Mouse (Mus musculus) heart, postnatal 4 days (tissue): Measurements from ENCODE around the gene Ccdc186. TPM values are rescaled to one million over a fixed set of nuclear protein-coding genes. Genes with fewer than 3 reads are reported as not detected.

Source experiments
- DNase-seq: peaks from one replicate; pipeline ENCODE4 v3.0.0; 2021
- total RNA-seq, 2 experiments: library from RNA; stranded (reverse); gene quantifications; 2 replicates each; pipeline ENCODE4 v1.2.3; 2021

The Ccdc186 gene
- total RNA-seq, 2 experiments from 2014 or later: 22.8 to 26.6 TPM

DNA sequence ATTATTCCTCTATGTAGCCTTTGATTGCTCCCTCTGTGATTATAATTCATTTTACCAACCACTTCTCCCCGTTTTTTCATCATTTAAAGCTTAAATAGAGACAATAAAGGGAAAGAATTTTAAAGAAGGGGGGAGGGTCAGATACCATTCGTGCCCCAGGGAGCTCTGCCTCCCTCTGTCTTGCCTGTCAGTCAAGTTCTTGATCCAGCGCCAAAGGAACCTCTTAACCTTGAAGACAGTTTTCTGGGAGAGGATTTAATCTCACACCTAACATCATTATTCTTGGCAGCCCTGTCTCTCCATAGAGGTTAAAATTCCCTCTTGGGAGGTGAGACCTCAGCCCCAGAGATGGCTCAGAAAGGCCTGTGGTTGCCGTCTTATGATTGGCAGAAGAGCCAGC, 71.3 kb downstream of the Ccdc186 start:
- DNase-seq: no peak

DNA sequence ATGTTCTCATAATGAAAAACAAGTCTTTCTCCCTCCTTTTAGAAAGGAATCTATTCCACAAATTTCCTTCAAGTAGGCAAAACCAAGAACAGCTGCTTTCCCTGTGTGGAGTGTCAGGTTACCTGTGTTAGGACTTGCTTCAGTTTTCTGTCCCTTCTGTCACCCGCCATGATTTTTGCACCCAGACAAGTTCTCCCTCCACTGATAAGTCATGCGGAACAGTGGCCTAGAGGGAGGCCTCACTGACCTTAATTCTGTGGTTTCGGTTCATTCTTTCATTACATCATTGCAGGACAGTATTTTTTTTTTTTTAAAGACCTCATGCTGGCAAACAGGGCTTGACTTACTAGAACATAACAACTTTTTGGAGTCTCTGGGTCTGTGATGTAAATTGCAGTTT, 72.6 kb downstream of the Ccdc186 start:
- no peak for DNase-seq

DNA sequence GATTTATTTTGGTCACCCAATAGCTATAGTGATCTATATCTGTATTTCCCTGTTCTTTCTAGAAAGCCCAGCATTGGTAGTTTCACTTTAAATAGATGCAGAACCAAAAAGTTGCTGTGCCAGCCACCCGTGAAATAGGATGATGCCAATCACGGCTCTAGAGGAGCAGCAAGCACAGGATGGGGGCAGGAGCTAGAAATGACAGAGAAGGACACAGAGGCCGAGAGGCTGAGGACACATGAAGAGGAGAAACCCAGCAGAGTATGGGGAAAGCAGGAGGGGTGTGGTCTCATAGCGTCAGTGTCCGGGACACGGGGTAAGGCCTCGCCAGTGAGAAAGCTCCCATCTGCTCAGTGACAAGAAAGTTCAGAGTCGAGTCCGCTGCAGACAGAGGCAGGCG, 74.1 kb downstream of the Ccdc186 start:
- no peak for DNase-seq

DNA sequence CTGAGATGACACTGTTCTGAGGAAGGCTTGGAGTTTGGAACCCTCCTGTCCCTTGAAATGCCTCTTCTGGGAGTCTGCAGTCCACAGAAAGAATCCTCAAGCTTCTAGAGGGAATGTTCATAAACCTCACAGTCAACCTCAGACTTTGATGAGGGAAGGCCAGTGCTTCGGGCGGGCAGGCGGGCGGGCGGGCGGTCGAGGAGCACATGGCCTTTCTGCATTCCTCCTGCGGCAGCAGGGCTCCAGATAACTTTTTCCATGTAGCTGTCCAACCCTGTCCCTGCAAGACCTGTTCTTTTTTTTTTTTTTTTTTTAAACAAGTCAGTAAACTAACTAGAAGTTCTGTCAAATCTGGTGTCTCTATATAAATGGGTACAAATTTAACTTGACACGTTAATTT, 75.4 kb downstream of the Ccdc186 start:
- DNase-seq: peak; percentile 58

DNA sequence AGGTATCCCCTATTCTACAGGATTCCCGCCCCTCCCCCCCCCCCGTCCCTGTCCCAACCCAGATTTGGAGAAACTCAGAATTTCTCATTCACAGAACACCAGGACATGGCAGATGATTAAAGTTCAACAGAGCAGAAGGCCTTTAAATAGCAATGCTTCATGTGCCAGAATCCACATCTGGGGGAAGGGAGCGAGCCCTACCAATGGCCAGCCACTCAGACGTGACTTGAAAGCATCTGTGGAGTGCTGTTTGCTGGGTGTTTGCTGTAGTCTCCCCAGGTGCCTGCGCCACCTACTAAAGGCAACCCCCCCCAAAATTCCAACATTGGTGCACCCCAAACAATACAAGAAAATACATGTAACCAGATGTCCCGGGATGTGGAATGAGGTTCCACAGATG, 76.5 kb downstream of the Ccdc186 start:
- DNase-seq: peak; percentile 52

DNA sequence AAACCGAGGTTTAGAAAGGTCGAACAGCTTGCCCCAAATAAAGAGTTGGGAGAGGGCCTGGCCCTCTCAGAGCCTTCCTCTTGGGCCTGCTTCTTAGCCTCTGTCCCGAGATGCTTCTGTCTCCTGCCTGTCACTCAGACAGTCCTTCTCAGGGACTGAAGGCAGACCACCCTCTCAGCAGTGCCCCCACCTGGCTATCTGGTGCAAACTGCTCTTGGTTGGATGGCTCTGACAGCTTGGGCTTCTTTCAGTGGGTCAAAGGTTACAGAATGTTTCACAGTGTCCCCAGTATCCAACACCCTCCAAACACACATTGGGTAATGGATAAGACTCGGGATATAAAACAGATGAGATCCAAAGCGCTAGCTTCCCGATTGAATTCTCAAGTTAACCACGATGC, 76.9 kb downstream of the Ccdc186 start:
- DNase-seq: peak; percentile 65

Other genes with a start within 250 kb of the Ccdc186 start
- 10 to 100 TPM; 30.3 to 33.8 TPM for gene Adrb1, start 100.0 kb downstream of the Ccdc186 start, total RNA-seq
- under 1 TPM; 0.11 to 0.17 TPM for gene Tdrd1, start 4.0 kb upstream of the Ccdc186 start, total RNA-seq
- gene Vwa2, start 52.1 kb upstream of the Ccdc186 start, total RNA-seq: not detected
- gene Afap1l2, start 186.0 kb upstream of the Ccdc186 start, total RNA-seq: 10 to 100 TPM; 10.1 to 11.9 TPM